Mouse (Mus musculus) stomach, postnatal 0 days (tissue): ENCODE measurements around the gene Kcnh4.

Experiments used
- CTCF ChIP-seq: IDR thresholded peaks from 2 replicates; pipeline ENCODE4 v1.5.1; 2016; ENCODE audit warnings: antibody characterized with exemption, low read depth, mild to moderate bottlenecking, moderate library complexity
- EP300 ChIP-seq: optimal IDR thresholded peaks from 2 replicates; pipeline ENCODE3; 2016; ENCODE audit warnings: antibody characterized with exemption

- TF ChIP-seq EP300 (no peak), CTCF (no peak)
Observed at GRCm38 (mm10) chr11:100737105-100737733, 22.5 kb downstream of the Kcnh4 start.
